Mouse (Mus musculus): Measurements from ENCODE around the gene Snrpa1.

The Snrpa1 gene

DNA sequence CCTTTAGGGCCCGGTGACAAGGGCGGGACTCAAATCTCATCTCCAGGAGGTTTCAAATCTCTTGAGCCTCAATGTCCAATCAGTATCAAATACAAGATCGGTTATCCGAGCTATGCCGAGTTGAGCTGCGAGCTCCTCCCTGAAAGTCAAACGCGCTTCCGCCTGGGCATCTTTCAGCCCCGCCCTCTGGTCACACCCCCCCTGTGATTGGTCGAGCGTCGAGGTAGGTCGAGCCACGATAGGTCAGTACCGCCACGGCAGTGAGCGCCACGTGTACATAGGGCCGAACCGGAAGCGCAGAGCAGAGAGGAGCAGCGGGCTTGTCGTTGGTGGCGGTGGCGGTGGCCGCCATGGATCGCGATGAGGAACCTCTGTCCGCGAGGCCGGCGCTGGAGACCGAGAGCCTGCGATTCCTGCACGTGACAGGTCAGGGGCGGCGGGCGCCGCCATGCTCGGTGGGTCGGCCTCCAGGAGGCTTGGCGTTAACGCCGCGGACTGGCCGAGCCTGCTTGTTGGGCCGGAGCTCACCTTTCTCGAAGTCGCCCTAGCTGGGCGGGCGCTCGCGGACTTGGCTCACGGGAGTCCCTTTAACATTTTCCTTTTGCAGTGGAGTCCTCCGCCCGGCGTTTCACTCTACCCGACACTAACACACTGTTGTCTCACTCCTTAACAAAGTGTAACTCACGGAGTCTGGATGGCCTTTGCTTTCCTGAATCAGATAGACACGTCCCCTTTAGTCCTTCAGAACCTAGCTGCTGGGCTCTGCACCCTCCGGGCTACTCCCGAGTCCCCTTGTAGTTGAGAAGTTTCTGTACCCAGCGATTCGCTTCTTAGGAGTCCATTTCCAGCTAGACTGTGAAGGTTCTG lies 20.8 kb downstream of the Snrpa1 start, which contains the start of gene Selenos:
Gene Selenos, plus strand, starts transcription at position 286 of the 867 bp plus-strand sequence.
- DNase-seq (ENCODE audit: inconsistent ontology term): peak; percentile 99

DNA sequence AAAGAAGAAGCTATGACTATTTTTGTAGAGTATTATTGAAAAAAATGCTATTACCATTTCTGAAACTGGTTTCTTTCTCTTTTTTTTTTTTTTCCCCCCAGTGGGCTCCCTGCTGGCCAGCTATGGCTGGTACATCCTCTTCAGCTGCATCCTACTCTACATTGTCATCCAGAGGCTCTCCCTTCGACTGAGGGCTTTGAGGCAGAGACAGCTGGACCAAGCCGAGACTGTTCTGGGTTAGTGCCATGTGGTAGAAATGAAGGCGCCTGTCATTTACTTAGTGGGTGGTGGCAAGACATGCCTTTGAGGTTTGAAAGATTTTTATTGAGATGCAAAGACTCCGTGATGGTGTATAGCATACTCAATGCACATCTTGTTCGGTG lies 21.4 kb downstream of the Snrpa1 start:
- DNase-seq (ENCODE audit: inconsistent ontology term): no peak

DNA sequence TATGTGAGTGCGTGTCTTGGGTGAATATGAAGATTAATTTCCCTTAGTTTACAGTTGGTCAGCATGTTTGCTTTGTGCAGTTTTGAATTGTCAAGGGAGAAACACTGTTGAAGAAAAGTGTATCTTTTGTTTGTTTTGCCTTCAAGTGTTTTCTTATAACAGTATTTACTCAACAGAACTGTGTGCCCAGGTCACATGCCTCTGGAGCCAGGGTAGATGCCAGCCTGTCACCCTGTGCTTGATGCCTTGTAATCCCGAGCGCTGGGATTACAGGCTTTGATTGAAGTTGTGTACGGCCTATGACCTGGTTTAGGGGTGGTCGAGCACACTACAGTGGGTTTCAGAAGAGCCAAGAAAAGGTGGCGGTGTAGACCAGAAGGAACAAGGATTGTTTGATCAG lies 25.0 kb downstream of the Snrpa1 start:
- DNase-seq (ENCODE audit: inconsistent ontology term): no peak

DNA sequence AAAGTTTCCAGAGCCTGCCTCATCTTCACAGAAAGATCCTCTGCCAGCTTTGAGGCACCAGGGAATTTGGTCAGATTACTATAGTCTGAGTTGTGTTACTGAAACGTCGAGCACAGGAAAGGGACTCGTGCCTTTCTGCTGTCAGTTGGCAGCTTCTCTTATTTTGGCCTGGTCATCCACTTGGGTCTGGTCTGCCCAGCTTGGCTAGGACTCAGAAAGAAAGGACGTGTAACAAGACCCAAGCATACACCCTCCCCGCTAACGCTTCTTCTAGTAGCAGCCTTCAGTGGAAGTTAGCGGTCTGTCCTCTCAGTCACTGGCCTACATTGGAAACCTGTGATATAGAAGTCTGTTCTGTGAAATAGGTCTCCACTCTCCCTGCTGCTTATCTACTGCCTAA lies 25.7 kb downstream of the Snrpa1 start:
- no peak for DNase-seq (ENCODE audit: inconsistent ontology term)

DNA sequence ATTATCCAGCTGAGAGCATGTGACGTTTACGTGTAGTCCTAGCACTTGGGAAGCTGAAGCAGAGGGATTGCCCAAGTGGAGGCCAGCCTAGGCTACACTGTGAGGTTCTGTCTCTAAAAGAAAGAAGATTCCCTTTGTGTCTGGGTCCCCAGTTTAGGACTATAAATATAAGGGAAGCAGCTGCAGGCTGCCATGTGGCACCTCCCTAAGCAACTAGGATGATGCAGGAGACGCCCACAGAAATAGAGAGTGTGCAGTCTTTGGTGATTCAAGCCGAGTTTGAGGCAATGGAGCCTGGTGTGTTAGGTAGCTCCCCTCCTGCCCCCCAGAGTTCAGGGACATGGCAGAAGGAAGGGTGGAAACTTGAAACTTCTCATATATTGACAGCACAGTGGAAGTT lies 28.8 kb downstream of the Snrpa1 start:
- DNase-seq (ENCODE audit: inconsistent ontology term): no peak

DNA sequence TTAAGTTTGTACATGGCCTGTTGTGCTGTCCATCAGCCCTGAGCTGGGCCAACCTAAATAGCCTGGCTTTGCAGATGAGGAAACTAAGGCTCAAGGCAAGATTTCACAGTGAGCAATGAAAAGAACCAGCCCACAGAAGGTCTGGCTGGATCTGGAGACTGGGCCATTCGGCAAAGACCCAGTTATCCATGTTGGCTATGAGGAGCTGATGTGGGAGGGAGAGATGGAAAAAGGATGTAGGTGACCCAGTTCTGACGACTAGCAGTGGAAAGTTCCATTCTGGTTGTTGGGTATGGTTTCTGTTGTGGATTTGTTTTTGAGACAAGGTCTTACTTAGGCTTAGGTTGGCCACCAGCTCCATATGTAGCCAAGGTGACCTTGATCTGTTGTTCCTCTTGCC lies 29.3 kb downstream of the Snrpa1 start:
- DNase-seq (ENCODE audit: inconsistent ontology term): no peak

DNA sequence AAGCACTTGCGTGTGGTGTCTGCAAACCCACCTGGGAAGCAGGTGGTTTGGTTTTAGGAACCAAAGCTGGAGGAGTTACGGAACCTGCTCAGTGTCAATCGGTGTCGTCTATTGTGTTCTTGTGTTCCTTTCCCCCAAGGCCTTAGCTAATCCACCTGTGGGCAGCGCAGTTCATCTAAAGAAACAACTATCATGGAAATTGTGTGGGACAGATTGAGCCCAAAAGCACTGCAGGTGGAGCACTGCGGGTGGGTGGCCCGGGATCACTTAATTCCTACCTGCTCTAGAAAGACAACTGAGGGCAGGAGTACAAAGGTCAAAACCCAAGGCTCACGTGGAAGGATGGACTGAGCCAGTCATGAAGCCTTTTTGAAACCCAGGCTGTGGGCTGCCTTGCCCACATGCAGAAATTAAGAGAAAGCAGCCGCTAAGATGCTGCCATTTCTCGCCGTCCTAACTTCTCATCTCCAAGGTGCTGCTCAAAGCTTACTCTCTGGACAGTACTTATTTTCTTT lies 31.9 kb downstream of the Snrpa1 start:
- DNase-seq (ENCODE audit: inconsistent ontology term): no peak

DNA sequence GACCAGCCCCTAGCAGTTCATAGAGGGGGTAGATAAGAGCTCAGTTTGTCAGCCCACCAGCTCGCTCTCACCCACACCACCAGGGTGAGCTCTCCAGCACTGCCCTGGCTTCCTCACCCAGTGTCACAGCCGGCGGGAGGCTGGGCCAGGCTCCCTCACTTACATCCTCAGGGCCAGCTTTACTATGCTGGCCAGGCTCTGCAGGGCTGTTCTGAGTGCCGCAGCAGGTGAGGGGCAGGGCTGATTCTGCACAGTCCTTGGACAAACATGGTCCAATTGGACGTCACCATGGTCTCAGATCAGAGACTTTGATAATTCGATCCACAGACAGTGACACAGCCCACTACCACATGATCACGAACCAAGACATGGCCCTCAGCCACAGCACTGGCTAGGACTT lies 32.8 kb downstream of the Snrpa1 start:
- no peak for DNase-seq (ENCODE audit: inconsistent ontology term)

DNA sequence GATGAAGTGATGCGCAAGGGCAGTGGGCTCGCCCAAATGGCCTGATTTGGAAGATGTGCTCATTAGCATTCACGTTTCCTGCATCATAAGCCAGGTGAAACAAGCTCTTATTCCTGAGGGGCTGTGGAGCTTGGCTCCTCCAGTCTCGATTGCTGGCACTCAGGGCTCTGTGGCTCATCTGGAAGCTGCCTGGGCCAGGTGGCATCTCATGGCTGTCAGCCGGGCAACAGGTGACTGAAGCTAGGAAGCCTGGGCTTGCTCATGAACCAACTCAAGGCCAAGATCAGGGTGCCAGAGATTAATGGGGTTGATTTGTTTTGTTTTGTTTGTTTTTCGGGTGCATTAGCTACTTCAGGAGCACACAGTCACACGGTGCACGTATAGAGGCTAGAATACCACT lies 33.9 kb downstream of the Snrpa1 start:
- DNase-seq (ENCODE audit: inconsistent ontology term): no peak

DNA sequence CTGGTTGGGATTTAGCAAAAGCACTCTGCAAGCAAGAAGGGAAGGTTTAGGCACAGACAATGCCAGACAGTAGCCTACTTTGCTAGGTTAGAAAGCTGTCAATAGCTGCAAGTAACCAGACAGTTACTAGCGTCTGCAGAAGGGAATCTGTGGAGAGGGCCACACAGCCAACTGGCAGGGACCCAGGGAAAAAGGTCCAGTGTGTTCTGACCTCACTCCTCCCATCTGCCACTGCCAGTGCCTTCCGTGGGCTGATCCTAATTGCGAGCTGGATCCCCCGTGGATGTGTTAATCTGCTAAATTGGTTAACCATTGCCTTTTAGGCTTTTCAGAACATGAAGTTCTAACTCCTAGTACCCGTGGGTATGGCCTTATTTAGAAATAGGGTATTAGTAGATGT lies 35.3 kb downstream of the Snrpa1 start:
- DNase-seq (ENCODE audit: inconsistent ontology term): no peak

DNA sequence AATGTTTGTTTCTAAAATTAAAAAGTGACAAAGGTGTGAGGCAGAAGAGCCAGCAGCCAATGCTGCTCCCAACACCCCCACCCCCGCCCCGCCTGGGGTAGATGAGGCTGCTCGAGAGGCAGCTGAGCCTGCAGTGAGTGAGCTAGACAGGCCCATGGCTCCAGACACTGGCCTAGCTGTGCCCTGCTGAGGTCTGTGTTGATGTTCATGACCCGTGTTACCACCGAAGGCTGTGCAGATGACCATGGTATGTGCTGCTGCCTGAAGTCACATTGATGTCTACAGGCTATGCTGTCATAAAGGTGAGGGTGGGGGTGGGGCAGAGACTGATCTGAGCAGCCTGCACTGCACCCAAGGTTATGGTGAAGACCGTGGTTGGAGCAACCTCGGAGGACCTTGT lies 40.0 kb downstream of the Snrpa1 start:
- DNase-seq (ENCODE audit: inconsistent ontology term): no peak

DNA sequence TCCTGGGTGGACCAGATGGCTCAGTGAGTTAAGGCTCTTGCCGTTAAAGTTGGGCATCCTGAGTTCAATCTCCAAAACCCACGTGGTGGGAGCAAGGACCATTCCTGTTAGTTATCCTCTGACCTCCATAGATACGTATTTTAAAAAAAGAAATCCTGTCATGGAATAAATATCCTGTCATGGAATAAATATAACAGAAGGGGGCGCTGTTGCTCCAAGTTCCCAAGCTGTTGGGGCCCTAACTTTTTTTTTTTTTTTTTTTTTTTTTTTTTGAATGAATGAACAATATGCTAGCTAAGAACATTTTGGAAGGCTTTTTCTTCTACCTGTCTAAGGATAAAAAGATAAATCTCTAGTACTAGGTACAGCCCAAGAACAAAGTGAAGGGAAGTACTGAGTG lies 43.1 kb downstream of the Snrpa1 start:
- DNase-seq (ENCODE audit: inconsistent ontology term): no peak

DNA sequence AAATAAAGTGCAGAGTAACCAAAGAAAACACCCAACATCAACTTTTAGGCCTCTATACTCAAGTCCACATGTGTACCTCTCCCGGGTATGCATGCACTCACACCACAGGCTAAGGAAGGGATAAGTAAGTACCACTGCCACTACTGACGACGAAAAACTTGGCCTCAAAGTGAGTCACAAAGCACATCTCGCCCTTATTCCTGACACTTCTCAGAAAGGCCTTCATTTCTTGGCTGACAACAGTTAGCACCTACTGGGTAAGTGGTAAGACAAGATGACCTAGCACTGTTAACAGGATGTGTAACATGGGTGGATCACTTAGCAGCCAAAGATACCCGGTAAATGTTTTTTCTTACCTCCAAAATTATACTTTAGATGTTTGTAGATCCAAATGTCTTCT lies 45.7 kb downstream of the Snrpa1 start:
- no peak for DNase-seq (ENCODE audit: inconsistent ontology term)

DNA sequence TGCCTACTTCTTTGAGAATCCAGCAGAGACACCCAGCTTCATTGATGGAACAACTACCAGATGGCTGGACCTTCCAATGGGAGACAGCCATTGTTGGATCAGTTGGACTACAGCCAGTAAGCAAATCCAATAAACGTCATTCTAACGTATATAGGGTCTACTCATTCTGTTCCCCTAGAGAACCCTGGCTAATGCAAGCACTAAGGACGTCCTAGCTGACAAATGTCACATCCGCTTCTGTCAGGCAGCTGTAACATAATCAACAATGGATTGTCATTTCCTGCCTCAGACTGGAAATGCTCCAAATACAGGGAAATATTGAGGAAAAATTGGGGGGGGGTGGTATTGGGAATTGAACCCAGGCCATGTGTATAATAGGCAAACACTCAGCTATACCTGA lies 47.0 kb downstream of the Snrpa1 start:
- no peak for DNase-seq (ENCODE audit: inconsistent ontology term)

DNA sequence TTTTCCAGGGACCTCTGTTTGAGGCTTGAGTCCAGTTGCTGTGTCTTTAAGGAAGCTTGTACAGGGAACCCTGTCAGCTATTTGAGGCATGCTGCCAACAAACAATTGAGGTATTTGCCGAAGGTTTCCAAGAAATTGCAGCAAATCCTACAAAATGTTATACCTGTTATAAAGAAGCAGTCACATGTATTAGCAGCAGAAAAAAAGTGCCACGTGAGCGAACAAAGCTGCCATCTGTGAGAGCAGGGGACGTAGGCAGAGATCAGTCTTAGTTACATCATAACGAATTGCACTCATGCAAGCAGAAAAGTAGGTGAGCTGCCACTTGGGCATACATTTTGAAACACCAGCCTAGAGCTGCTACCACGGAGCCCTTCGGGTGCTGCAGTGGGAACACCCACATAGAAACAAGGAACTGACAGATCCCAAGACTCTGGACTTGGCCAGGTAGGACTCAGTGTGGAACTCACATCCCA lies 47.8 kb downstream of the Snrpa1 start:
- DNase-seq (ENCODE audit: inconsistent ontology term): no peak

DNA sequence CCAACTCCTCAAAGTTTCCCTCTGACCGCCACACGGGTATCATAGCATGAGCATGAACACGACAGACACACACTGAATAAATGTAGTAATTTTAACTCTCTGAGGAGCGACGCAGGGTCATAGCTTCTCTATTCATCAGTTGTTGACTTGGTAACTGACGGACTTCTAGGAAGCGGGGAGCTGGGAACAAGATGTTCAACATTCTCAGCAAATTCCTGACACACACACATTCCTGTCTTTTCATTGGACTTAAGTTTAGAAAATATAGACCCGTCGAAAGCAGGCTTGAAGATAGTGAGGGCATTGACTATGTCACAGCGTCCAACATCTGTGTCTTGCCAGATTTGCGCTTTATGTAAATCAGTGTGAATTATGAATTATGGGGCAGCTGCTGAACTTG lies 48.4 kb downstream of the Snrpa1 start:
- no peak for DNase-seq (ENCODE audit: inconsistent ontology term)

DNA sequence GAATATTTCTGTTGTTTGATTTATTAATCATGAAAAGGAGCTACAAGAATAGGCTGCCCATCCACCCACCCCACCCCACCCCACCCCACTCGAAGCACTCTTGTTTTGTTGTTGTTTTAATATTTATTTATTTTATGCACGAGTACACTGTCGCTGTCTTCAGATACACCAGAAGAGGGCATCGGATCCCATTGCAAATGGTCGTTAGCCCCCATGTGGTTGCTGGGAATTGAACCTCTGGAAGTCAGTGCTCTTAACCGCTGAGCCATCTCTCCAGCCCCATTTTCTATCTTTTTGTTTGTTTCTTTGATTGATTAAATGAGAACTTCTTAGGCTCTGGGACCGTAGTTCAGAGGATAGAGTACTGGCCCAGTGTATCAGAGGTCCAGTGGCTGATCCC lies 49.1 kb downstream of the Snrpa1 start:
- DNase-seq (ENCODE audit: inconsistent ontology term): peak; percentile 35

DNA sequence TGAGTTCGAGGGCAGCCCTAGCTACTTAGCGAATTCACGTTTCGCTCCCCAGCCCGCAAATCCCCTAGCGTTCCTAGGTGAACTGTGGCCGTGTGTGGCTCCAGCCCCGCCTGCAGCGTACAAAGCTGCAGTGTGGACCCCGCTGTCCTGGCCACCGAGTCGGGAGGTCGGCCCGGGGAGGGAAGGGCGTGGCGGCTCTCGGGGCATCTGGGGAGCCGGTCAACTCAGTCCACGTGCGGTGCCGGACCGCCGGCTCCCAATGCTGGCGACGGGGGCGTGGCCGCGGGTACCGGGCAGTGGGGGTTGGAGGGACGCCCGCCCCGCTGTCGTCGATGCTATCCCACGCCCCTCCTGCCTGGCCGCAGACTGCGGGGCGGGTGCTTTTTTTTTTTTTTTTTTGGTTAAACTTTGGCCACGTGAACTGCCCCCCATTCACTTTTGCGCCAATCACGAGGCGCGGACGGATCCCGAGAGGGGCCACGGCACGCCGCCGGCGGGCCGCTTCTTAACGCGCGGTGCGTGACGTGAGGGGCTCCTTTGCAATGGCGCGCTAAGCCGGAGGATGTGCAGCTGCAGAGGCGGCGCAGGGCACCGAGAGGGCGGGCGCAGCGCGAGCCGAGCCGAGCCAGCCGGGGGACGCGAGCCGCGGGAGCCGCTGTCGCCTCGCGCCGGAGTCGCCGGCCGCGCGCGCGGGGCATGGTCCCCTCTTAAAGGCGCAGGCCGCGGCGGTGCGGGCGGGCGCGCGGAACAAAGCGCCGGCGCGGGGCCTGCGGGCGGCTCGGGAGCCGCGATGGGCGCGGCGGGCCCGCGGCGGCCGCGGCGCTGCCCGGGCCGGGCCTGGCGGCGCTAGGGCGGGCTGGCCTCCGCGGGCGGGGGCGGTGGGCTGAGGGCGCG lies 50.4 kb downstream of the Snrpa1 start, which contains the start of gene Chsy1:
Gene Chsy1, plus strand, starts transcription at position 555 of the 894 bp plus-strand sequence.
- DNase-seq (ENCODE audit: inconsistent ontology term): peak; percentile 96

DNA sequence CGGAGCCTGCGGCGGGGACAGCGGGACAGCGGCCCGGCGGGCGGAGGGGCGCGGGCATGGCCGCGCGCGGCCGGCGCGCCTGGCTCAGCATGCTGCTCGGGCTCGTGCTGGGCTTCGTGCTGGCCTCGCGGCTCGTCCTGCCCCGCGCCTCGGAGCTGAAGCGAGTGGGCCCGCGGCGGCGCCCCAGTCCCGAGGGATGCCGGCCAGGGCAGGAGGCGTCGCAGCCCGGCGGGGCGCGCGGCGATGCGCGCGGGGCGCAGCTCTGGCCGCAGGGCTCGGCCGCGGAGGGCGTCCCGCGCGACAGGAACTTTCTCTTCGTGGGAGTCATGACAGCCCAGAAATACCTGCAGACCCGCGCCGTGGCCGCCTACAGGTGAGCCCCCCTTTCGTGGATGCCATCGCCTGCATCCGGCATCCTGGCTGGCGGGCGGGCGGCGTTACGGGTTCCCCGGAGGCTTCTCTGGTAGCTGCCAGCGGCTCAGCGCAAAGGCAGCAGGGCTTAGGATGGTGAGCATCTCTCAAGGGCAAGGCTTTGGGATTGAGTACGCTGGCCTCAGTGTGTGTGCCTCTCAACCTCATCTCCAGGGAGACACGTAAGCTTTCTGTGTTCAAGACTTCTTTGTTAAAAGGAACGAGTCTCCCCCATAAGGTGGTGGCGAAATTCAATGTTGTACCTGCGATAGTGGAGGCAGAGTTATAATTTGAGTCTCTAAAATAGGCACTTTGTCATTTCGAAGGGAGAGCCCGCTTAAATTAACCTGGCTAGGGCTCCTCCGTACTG lies 51.2 kb downstream of the Snrpa1 start:
- peak; percentile 55 for DNase-seq (ENCODE audit: inconsistent ontology term)

DNA sequence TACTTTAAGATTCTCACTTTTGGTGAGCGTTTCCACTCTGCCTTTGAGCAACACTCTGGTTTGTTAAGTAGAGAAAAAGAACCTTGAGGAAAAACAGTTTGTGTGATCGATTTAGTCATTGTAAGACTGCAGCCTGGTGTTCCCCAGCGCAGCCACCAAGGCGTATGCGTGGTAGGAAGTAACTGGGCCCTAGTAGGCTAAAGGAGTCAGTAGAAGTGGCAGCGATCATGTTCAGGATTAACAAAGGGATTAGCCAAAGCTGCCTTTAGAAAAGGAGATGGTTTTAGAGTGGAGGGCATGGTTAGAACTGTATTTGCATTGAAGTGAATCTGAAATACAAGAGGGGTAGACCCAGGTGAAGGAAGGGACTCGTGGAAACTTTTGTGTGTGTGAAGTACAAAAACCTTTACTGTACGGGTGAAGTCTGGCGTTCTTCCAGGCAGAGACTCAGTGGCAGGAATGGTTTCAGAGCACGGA lies 51.9 kb downstream of the Snrpa1 start:
- peak; percentile 64 for DNase-seq (ENCODE audit: inconsistent ontology term)

DNA sequence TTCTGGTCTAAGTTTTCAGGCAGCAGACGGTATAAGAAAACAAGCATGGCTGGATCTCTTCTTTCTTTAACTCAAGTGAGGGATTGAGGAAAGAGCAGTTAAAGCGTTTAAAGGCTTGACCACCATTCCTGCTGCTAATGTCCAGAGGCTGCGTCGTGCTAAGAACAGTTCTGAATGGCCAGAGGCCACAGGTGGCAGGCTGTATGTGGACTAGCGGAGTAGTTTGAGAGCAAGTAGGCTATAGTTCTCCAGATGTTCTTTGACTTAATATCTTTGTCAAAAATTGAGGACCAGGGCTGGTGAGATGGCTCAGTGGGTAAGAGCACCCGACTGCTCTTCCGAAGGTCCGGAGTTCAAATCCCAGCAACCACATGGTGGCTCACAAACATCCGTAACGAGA lies 52.4 kb downstream of the Snrpa1 start:
- no peak for DNase-seq (ENCODE audit: inconsistent ontology term)
